Mouse (Mus musculus): ENCODE measurements around the gene 1700025G04Rik.

1700025G04Rik gene

DNA sequence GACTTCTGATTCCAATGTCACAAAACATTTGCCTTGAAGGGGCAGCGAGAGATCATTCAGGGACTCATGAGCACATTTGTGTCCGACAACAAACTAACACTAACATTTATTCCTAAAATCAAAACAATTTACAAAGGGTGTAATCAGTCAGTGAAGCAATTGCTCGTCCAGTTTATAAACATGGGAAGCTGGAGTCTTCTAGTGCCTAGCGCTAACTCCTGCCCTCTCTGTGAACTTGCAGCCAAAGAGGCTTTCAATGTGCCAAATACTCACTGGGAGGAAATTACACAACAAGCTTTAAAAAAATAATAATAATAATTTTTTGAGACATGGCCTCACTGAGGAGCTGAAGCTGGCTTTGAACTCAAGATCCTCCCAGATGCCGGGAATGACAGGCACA lies 57.8 kb downstream of the 1700025G04Rik start:
- DNase-seq (ENCODE audit: low spot score): no peak

DNA sequence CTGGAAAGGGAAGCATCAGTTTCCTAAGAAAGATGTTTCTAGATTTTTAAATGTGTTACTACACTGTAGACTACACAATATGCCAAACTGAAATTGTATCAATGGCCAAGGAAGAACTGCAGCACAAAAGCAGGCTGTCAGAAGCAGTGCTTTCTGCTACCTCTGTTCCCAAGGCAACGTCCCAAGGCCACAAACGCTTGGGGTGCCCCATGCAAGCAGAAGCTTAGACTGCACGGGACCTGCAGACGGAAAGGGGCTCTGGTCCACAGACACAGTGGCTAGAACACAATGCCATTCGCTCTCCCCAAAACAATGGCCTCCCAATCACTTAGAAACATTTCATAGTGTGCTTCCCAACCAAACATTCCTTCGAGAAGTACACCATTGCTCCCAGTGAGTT lies 59.4 kb downstream of the 1700025G04Rik start:
- DNase-seq (ENCODE audit: low spot score): peak; percentile 44

DNA sequence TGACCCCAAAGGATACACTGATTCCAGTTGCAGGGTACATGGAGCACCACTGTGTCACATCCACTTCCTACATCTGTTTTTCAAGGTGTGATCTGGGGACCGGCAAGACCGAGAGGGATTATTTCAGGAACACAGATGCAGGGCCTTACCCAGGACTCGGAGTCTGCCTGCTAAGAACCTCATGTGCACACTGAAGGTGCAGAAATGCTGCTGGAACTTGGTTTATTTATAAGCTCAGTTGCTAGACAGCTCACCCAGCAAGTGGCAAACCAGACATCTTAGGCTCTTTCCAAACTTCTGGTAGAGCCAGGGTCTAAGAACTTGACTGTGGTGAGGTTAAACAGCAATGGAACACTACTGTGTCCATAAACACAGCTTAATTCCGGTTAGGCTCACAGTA lies 61.2 kb downstream of the 1700025G04Rik start:
- no peak for DNase-seq (ENCODE audit: low spot score)

DNA sequence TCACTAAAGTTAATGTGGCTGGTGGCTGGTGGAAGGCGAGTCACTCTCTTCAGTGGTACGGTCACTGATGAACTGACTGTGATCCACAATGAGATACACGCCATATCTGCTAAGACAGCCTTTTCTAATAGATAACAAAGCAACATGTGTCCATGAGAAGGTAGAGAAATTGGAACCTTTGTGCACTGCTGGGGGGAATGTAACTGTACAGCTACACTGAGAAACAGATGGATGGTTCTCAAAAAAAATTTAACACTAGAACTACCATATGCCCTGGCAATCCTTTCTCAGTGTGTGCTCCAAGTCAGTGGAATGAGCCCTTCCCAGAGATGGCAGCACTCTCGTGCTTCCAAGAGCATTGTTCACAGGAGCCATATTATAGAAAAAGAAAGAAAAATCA lies 63.2 kb downstream of the 1700025G04Rik start:
- DNase-seq (ENCODE audit: low spot score): no peak

DNA sequence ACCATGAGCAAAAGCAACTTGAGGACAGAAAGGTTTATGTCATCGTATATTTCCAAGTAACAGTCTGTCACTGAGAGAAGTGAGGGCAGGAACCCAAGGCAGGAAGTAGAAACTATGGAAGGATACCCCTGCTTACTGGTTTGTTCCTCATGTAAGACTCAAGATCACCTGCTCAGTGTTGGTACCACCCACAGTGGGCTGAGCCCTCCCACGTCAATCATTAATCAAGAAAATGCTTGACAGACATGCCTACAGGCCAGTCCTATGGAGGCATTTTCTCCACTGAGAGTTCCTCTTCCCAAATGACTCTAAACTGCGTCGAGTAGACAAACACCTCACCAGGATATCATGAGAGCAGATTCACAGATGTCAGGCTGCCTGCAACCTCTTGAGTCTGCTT lies 64.6 kb downstream of the 1700025G04Rik start:
- DNase-seq (ENCODE audit: low spot score): no peak

DNA sequence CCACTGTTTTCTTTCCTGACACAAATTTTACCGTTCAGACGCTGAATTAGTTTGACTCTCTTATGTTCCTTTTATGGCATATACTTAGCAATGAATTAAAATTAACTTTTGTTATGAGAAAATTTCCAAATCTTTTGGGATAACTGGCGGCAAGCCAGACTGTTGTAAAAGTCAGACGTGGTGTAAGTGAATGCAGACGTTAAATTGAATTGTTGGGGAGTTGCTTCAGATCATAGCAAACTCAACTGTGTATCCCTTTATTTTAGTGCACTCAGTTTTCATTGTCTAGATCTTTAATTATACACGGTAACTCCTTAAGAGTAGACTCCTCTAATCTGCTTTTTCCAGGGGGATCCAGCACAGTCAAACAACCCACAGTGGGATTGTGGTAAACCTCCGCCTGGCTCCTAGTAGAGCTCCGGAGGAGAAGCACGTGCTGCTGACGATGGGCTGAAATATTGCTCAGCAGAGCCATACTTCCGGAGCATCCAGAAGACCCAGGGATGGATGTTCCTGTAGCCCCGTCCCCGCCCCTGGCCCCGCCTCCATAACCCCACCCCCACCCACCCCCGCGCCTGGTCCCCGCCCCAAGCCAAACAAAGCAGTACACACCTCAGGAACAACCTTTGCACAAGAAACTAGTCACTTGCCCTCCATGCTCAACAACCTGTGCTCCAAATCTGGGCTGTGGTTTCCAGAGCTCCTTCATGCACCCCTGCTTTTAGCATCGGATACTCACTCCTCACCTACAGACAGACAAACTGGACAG lies 65.7 kb downstream of the 1700025G04Rik start:
- no peak for DNase-seq (ENCODE audit: low spot score)

DNA sequence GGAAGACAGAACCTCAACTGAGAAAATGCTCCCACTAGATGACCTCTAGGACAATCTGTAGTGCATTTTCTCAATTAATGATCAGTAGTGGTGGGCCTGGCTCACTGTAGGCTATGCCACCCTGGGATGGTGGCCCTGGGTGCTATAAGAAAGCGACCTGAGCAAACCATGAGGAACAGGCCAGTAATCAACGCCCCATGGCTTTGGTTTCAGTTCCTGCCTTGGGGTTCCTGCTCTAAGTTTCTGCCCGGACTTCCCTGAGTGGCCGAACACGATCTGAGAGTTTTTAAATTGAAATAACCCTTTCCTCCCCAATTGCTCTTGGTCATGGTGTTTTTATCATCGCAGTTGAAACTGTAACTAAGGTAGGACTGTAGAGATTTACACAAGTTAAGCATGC lies 69.1 kb downstream of the 1700025G04Rik start:
- no peak for DNase-seq (ENCODE audit: low spot score)

DNA sequence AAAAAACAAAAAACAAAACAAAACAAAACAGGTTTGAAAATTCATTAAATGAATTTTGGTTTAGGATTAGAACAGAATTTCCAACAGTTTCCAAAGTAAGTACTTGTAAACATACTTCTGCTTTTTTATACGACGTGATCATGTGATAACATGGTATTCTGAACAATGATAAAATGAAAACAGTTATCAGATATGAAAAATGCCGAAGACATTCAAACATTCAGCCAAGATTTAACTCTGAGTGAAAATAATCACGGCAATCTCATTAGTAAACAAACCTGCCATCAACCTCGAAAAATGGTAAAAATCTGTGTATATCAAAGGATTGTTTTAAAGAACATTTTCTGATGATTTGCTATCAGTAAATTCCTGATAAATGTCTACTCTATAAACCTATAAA lies 69.9 kb downstream of the 1700025G04Rik start:
- no peak for DNase-seq (ENCODE audit: low spot score)

DNA sequence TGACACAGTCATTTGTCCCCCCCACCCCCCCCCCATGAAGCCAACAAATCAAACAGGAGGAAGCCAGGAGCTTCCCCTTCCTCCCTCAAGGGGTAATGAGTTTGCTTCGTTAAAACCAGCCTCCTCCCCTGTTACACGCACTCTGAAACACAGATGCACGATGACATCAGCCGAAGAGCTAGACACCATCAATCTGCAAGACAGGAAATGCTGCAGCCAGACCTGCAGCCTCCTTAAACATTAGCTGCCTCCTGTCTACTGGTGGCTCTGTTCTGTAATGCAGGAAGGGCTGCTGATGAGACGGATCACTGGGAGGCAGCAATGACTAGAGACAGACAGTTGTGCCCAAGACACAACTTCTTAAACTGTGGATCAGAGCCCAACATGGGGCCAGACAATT lies 70.7 kb downstream of the 1700025G04Rik start:
- DNase-seq (ENCODE audit: low spot score): peak; percentile 63

DNA sequence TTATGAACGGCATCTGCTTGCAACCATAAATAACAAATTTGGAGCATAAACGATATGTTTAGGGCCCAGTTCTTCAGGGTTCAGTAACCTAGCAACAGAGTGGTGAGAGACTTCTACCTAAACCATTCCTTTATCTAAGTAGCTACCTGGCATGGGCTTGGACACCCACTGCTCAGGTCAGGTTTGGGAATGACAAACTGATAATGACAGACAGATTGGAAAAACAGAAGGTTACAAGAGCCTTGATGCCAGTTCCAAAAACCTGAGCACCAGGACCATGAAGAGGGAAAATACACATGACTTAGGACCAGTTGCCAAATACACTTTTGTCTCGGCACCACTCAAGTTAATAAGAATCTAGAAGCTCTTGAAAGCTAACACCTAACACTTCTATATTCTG lies 71.6 kb downstream of the 1700025G04Rik start:
- no peak for DNase-seq (ENCODE audit: low spot score)

DNA sequence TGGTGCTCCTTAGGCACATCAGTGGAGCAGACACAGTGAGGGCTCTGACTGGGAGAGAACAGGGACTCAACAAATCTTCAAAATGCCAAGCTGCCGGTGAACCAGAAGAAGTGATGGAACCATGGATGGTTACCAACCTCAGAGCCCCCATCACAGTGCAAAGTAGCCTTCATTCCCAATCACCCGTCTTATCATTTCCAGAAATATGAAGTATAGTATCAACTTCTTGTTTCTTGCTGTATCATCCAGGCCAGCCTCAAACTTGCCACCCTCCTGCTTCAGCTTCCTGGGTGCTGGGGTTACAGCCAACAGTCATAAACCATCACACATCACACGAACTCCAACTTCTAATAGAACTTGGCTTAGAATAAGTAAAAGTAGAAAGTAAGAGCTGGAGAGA lies 73.3 kb downstream of the 1700025G04Rik start:
- no peak for DNase-seq (ENCODE audit: low spot score)

DNA sequence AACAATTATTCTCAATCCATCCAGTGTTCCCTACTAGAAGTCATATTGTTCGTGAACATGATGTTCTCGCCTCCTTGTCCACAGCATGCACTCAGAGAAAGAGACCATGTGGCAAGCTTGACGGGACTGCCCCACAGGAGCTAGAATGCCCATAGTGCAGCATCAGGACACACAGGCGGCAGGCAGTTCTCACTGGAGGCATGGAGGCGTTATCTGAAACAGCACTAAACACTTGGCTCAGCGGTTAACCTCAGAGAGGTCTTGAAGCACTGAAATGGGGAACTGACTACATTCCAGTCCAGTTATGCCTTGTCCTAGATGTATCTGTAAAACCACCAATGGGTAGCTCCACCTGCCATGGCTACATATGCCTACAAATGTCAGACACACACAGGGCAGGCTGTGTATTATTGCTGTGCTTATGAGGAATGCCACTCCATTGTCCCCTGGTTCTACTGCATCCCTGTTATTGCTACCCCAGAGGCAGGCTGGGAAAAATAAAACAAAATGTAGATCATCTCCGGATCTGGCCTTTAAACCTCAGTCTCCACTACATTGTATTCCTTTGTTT lies 74.3 kb downstream of the 1700025G04Rik start:
- DNase-seq (ENCODE audit: low spot score): no peak

DNA sequence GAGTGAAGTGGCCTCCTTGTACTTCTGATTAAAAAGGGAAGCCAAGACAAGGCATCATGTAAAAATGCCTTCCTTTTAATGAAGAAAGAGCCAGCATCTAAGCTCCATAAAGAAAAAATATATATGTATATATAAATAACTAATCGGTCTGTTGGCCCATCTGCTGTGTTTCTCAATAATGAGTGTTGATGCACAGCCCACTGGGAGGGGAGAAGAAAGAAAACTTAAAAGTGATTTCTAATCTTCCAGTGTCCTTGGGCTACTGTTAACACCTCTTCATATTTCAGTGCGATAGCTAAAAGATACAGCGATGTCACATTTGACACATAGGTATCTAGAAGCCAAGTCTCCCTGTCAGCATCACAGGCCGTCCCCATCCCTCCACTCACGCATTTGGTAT lies 78.2 kb downstream of the 1700025G04Rik start:
- DNase-seq (ENCODE audit: low spot score): no peak

DNA sequence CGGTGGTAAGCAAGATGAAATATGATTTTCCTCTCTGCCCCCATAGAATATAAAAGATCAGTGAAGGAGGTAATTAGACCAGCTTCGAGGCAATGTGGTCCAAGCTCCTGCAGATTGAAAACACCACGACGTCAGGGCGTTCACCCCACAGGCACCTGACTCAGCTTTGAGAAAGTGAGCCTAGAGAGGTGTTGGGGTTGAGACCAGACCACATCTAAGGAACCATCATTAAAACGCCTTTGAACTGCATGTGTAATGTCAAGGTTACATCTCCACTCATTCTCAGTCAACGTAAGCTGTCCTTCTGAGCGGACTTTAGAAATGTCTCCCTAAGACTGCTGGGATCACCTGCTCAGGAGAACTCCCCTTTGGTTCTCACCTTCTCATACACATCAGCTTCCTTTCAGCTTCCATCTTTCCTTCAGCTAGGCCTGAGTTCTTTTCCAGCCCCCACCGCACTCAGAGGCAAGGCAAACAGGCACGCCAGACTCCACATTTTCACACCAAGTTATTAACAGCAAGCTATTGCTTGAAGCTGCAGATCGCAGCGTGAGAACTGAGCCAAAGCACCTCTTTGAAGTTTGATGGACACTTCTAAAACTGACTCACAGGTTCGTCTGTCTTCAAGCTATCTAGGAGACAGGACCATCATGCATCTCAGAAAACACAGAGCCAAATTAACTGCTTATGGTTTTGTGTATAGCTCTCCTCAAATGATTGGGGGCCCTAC lies 79.5 kb downstream of the 1700025G04Rik start:
- no peak for DNase-seq (ENCODE audit: low spot score)

DNA sequence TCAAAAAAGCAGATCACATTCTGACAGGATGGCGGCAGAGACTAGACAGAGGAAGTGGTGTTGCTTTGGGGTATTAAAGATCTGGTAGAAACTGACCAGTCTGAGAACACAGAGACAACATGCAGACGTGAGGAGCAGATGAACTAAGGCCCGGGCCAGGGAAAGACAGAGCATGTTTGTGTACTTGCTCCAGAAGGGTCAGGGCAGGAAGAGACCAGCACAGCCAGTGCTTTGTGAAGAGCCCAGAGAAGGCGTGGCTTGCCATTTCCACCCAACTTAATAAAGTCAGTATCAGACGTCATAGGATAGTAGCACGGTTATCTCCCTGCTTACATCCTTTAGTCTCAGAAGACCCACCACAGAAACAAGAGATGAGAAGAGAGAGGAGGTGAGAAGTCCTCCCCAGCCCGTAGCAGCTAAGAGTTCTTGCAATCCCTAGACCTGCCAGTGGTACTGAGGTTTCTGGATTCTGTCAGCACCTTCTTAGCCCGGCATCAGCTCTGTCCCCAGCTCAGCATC lies 81.4 kb downstream of the 1700025G04Rik start:
- peak; percentile 26 for DNase-seq (ENCODE audit: low spot score)

DNA sequence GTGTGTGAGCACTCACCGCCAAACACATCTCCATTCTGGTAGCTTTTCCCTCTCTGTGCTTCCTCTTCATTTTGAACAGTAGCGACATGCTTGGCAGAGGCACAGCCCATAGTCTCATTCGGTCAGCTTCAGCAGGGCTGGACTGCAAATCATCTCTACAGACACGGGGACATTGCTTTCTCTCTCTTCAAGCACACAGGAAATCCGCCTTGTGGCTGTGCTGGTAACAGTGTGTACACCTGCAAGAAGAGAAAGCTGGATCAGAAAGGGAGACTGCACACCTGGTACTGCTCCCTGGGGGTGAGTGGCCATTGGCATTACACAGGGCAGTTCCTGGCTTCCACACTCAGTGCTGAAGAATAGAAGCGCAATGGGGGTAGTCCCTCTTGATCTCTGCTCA lies 83.4 kb downstream of the 1700025G04Rik start:
- DNase-seq (ENCODE audit: low spot score): no peak

DNA sequence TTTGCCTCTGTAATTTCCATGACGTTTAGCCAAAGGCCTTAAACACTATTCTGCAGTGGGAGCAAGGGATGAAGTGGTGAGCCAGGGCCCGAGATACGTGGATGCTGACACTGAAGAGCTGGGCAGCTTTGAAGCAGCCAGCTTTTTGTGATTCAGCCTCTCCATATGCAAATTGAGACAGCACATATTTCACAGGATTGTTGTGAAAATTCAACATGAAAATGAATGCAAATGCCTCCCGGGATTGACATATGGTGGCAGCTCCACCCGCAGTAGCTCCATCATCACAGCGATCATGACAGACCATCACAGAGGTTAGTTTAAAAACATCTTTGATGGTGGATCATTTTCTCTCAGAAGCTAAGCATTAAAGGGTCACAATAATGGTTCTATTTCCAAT lies 85.4 kb downstream of the 1700025G04Rik start:
- no peak for DNase-seq (ENCODE audit: low spot score)

DNA sequence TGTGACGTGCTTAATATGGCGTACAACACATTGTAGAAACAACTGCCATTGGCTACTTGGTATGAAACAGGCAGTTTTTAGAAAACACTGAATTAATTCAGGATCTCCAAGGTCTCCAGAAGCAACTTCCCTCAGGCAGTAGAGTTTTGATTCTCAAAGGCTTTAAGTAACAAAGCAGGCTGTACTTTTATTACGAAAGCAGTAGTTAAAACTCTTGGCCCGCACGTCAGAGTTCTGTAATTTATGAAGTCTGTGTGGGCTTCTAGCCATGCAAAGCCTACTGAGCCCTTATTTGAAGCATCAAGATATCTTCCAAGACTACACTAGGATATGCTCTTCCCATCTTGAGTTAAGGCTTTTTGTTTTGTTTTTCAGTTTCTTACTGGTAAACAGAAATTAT lies 89.5 kb downstream of the 1700025G04Rik start:
- no peak for DNase-seq (ENCODE audit: low spot score)

DNA sequence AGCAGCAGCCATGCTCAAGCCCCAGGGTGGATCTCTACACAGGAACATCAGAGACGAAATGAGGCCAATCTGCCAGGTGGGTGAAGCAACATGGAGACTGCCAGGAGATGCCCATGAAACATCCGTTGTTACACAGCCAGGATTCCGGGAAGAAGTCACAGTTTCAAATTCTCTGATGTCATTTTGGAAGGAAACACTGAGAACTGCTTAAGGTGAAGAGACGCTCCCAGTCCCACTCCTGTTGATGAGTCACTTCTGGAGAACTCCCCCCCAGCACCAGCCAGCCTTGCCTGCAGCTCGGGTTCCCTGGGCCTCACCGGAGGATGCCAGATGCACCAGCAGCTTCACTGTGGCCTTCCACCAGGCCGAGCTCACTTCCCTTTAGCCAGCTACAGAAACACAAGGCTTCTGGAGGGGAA lies 90.5 kb downstream of the 1700025G04Rik start:
- no peak for DNase-seq (ENCODE audit: low spot score)

DNA sequence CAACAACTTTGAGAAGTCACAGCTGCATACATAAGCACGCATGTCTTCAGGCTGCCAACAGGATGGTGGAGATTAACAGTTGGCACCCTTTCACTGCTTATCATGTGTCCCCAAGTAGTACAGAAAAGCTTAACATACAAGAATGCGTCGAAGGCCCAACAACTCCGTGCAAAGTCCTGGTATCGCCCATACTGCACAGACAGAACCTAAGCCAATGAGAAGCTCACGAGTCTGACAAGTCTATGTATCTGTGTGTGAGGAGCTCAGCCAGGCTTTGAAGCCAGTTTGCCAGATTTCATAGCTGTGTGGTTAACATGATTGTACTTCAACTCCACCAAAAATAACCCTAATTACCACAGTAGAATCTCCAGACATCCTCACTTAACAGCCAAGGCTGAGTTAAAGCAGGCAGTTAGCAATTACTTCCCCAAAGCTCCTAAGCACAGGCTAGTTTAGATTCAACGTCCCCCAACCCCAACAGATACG lies 91.2 kb downstream of the 1700025G04Rik start:
- no peak for DNase-seq (ENCODE audit: low spot score)

DNA sequence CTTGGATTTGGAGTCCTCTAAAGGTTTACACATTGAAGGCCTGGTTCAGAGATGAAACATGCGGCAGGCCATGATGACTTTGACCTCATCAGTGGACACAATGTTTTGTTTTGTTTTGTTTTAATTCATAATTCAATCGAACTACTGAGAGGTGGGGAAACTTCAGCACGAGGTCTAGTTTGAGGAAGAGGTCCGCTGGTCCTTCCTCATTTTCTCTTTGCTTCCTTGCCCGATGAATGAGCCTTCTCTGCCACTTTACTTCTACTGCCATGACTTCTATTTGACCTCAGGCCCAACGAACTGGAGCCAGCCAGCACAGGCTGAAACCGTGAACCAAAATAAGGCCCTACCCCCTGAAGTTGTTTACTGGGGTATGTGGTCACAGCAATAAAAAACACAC lies 92.3 kb downstream of the 1700025G04Rik start:
- DNase-seq (ENCODE audit: low spot score): no peak

DNA sequence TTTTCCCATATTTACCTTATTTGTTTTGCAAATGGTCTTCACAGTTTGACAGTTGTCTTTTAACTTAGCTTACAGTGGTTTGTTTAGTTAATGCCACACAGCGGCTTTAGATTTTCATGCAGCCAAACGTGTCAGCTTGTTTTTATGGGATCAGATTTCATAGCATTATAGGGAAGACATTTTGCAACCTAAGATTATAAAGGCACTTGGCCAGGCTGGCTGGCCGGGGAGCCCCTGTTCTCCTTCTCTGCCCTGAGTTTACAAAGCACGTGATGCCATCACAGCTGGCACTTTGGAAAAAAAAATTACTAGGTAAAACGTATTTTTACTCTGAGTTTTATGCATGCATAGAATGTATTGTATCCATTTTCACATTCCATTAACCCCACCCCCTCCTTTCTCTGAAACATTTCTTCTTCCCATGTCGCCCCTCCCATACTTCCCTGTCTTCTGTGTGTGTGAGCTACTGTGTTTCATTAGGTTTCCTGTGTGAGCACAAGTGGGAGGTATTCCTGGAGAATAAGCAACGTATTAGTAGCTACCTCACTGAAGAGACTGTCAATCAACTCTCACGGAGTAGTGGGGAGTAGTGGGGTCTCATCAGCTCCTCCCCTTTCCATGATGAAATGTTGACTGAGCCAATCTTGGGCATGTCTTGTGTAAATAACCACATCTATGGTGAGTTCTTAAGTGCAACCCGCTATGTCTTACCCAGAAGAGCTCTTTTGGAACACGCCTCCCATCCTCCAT lies 93.8 kb downstream of the 1700025G04Rik start:
- DNase-seq (ENCODE audit: low spot score): no peak

Measured in embryo, embryonic 10.5 days (tissue).